Mouse (Mus musculus): ENCODE results near the gene Mtcl1. TPM values are rescaled to one million over a fixed set of nuclear protein-coding genes. Genes with fewer than 3 reads are reported as not detected.

Mtcl1 gene
- polyA plus RNA-seq, 1 experiment from 2014 or later = 17.5 TPM

DNA sequence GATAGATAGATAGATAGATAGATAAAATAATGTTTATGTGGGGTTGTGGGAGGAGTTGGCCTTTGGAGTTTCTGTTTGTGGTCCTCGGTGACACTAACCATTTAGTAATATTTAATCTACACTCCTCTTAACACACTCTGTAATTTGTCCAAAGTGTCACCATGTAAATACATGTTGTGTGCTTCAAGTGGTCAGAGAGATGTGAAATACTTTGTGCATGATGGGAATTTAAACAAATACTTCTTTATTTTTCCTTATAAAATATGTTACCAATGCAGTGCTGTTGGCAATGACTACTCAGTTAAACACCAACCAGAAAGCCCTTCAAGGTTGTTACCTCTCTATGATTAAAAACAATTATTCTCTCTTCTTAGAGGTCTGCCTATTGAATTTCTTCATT lies 83.9 kb downstream of the Mtcl1 start:
- no peaks in the 10 kb centered on the region for H3K9me3 ChIP-seq (replicated peaks; ENCODE audit: control insufficient read depth, low read length)
- DNase-seq (ENCODE audit: low spot score) (no peak), ATAC-seq (no peak)
- H3K4me3 ChIP-seq (ENCODE audit: low read depth, low read length) = no peak overlapping the region
- no peak overlapping the region for H3K9ac ChIP-seq (ENCODE audit: low read length)
- H3K4me1 ChIP-seq (ENCODE audit: control insufficient read depth, insufficient read depth, low read length) = no peaks in the 10 kb centered on the region
- H3K4me2 ChIP-seq (ENCODE audit: low read length) = no peak overlapping the region
- H3K27ac ChIP-seq (ENCODE audit: low read depth, low read length) = no peak overlapping the region
- no peaks in the 10 kb centered on the region for H3K27me3 ChIP-seq (replicated peaks; ENCODE audit: control insufficient read depth, insufficient read depth, low read length)
- H3K36me3 ChIP-seq (ENCODE audit: control insufficient read depth, insufficient read depth, low read length) = peaks cover 20% of the 10 kb centered on the region; the same call in 1 of the 2 replicates
- 94% methylated on average over 1 of the region's 1 CpGs for WGBS

- H3K4me2 ChIP-seq (ENCODE audit: low read length) = no peak overlapping the region
- H3K4me3 ChIP-seq (ENCODE audit: low read depth, low read length) = no peak overlapping the region
- peaks cover 20% of the 10 kb centered on the region; the same call in 1 of the 2 replicates for H3K36me3 ChIP-seq (ENCODE audit: control insufficient read depth, insufficient read depth, low read length)
- no peak overlapping the region for H3K27ac ChIP-seq (ENCODE audit: low read depth, low read length)
- WGBS = over 99% methylated on average over 3 of the region's 3 CpGs
- no peak for ATAC-seq
- no peaks in the 10 kb centered on the region for H3K27me3 ChIP-seq (replicated peaks; ENCODE audit: control insufficient read depth, insufficient read depth, low read length)
- DNase-seq (ENCODE audit: low spot score) = no peak
- H3K4me1 ChIP-seq (ENCODE audit: control insufficient read depth, insufficient read depth, low read length) = no peaks in the 10 kb centered on the region
- H3K9ac ChIP-seq (ENCODE audit: low read length) = no peak overlapping the region
- H3K9me3 ChIP-seq (replicated peaks; ENCODE audit: control insufficient read depth, low read length) = no peaks in the 10 kb centered on the region
Observed at GRCm38 (mm10) chr17:66365293-66365642, 84.3 kb downstream of the Mtcl1 start.

GRCm38 (mm10) chr17:66364525-66365292 lies 84.8 kb downstream of the Mtcl1 start:
- H3K27me3 ChIP-seq (replicated peaks; ENCODE audit: control insufficient read depth, insufficient read depth, low read length) = no peaks in the 10 kb centered on the region
- H3K9me3 ChIP-seq (replicated peaks; ENCODE audit: control insufficient read depth, low read length) = no peaks in the 10 kb centered on the region
- no peak for DNase-seq (ENCODE audit: low spot score)
- H3K9ac ChIP-seq (ENCODE audit: low read length) = no peak overlapping the region
- H3K4me3 ChIP-seq (ENCODE audit: low read depth, low read length) = no peak overlapping the region
- WGBS = 93% methylated on average over 25 of the region's 26 CpGs
- no peak overlapping the region for H3K27ac ChIP-seq (ENCODE audit: low read depth, low read length)
- H3K4me2 ChIP-seq (ENCODE audit: low read length) = no peak overlapping the region
- H3K4me1 ChIP-seq (ENCODE audit: control insufficient read depth, insufficient read depth, low read length) = no peaks in the 10 kb centered on the region
- peaks cover 20% of the 10 kb centered on the region; the same call in 1 of the 2 replicates for H3K36me3 ChIP-seq (ENCODE audit: control insufficient read depth, insufficient read depth, low read length)
- ATAC-seq = no peak

DNA sequence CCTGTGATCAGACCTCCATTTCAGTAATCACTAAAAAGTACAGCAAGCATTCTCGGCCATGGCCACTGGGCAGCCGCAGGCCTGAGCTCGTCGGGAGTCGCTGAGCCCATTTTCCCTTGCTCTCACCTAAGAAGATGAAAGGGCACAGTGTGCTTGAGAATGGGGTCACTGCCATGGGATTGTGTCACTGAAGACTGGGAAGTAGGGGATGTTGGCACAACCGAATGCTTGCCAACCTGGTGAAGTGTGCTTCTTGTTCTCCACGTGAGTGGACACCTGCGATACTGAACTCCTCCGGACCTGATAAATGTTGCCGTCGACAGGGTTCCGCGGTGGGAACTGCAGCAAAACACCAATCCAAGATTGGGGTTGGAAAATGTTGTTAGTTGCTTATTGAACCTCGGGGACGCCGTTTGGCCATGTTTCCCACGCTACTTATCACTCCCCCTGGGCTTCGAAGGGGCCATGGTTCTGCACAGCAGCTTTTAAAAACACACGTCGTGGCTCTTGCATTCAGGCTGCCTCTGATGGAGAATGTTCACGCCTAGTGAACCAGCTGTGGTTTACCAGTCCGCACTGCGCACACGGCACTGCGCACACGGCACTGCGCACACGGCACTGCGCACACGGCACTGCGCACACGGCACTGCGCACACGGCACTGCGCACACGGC lies 85.6 kb downstream of the Mtcl1 start:
- ATAC-seq (no peak), DNase-seq (ENCODE audit: low spot score) (no peak)
- no peak overlapping the region for H3K9ac ChIP-seq (ENCODE audit: low read length)
- H3K36me3 ChIP-seq (ENCODE audit: control insufficient read depth, insufficient read depth, low read length) = peaks cover 20% of the 10 kb centered on the region; the same call in 1 of the 2 replicates
- 92% methylated on average over 32 of the region's 36 CpGs for WGBS
- no peaks in the 10 kb centered on the region for H3K27me3 ChIP-seq (replicated peaks; ENCODE audit: control insufficient read depth, insufficient read depth, low read length)
- no peaks in the 10 kb centered on the region for H3K4me1 ChIP-seq (ENCODE audit: control insufficient read depth, insufficient read depth, low read length)
- no peak overlapping the region for H3K4me2 ChIP-seq (ENCODE audit: low read length)
- no peak overlapping the region for H3K27ac ChIP-seq (ENCODE audit: low read depth, low read length)
- no peak overlapping the region for H3K4me3 ChIP-seq (ENCODE audit: low read depth, low read length)
- no peaks in the 10 kb centered on the region for H3K9me3 ChIP-seq (replicated peaks; ENCODE audit: control insufficient read depth, low read length)

DNA sequence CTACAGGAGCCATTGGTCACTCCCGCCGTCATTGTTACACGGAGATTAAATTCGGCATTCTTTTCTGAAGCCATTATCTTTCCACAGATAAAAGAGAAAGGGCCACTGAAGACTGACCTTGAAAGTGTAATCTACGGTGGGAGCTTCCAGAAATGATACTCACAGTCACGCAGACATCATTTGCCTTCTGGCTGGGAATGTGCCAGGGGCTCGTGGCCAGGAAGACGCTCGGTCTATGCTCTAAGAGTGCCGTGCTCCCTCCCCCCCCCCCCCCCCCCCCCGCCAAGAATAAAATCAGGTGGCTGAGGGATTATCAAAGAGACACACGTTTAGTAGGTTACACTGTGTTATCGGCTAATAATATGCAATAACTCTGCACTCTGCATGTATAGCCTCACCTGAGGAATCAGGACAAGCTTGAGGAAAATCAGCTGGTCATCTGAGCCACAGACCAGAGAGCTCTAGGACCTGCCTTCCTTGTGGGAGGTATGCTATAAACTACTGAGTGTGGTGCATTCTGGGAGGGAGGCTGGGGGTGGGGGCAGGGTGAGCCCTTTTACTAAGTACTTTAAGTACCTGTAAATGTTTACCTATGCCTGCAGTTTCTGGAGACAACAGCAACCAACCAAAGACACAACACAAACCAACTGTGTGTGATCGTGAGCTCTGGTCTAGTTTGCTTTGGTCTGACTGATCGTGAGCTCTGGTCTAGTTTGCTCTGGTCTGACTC lies 87.1 kb downstream of the Mtcl1 start:
- no peak overlapping the region for H3K4me2 ChIP-seq (ENCODE audit: low read length)
- H3K9ac ChIP-seq (ENCODE audit: low read length) = no peak overlapping the region
- DNase-seq (ENCODE audit: low spot score) (no peak), ATAC-seq (no peak)
- no peaks in the 10 kb centered on the region for H3K27me3 ChIP-seq (replicated peaks; ENCODE audit: control insufficient read depth, insufficient read depth, low read length)
- 70% methylated on average over 14 of the region's 15 CpGs for WGBS
- H3K36me3 ChIP-seq (ENCODE audit: control insufficient read depth, insufficient read depth, low read length) = peaks cover 20% of the 10 kb centered on the region; the same call in 1 of the 2 replicates
- H3K4me3 ChIP-seq (ENCODE audit: low read depth, low read length) = no peak overlapping the region
- peaks cover 6% of the 10 kb centered on the region; the same call in 1 of the 2 replicates for H3K4me1 ChIP-seq (ENCODE audit: control insufficient read depth, insufficient read depth, low read length)
- no peaks in the 10 kb centered on the region for H3K9me3 ChIP-seq (replicated peaks; ENCODE audit: control insufficient read depth, low read length)
- no peak overlapping the region for H3K27ac ChIP-seq (ENCODE audit: low read depth, low read length)

DNA sequence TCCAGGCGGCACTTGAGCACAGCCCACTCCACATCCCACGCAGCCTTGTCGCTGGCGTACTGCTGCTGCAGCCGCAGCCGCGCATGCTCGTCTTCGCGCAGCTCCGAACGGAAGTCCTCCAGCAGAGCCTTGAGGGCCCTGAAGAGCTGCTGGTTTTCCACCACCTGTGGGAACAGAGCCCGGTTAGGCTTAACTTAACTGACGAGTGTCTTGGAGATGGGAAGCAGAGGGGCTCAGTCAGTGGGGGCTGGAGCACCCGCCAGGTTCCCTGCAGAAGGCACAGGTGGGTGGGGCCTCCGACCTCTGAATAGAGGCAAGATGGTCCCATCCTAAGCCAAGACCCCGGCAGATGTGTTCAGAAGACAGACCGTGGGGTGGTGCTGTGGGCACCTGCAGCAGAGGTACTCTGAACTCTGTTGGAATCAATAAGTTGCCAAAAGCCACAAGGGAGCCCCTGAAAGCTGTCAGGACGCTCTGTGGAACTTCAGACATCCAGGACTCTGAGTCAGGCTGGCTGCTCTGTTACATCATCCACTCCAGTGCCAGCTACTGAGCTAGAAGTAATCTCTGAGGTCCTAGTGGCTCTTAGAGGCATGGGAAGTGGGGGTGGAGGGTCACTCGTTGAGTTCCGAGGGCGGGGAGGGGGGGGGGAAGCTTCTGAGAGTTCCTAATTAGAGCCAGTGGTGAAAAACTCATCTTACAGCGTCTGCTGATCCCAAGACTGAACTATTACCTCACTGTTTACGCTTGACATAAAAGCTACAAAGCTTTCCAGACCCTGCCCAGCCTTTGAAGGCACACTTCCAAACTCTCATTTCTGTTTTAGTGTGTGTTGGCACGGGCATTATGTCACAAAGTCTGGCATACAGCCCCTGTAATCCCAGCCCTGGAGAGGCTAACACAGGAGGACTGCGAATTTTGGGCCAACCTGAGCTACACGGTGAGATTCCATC lies 91.2 kb downstream of the Mtcl1 start:
- Histone ChIP-seq H3K27ac (ENCODE audit: low read depth, low read length) (peak overlapping the region; percentile 44; the same call in 1 of the 2 replicates), H3K9ac (ENCODE audit: low read length) (no peak overlapping the region), H3K4me1 (ENCODE audit: control insufficient read depth, insufficient read depth, low read length) (peaks cover 6% of the 10 kb centered on the region; the same call in 1 of the 2 replicates), H3K4me3 (ENCODE audit: low read depth, low read length) (no peak overlapping the region), H3K36me3 (ENCODE audit: control insufficient read depth, insufficient read depth, low read length) (peaks cover 27% of the 10 kb centered on the region), H3K4me2 (ENCODE audit: low read length) (no peak overlapping the region), H3K27me3 (replicated peaks; ENCODE audit: control insufficient read depth, insufficient read depth, low read length) (no peaks in the 10 kb centered on the region), H3K9me3 (replicated peaks; ENCODE audit: control insufficient read depth, low read length) (no peaks in the 10 kb centered on the region)
- WGBS = 53% methylated on average over 27 of the region's 27 CpGs
- DNase-seq (ENCODE audit: low spot score) (peak; percentile 87), ATAC-seq (peak; percentile 89)

GRCm38 (mm10) chr17:66357171-66358025 lies 92.2 kb downstream of the Mtcl1 start:
- H3K36me3 ChIP-seq (ENCODE audit: control insufficient read depth, insufficient read depth, low read length) = peaks cover 26% of the 10 kb centered on the region
- no peaks in the 10 kb centered on the region for H3K27me3 ChIP-seq (replicated peaks; ENCODE audit: control insufficient read depth, insufficient read depth, low read length)
- ATAC-seq (no peak; the same call in 1 of the 2 replicates), DNase-seq (ENCODE audit: low spot score) (no peak)
- H3K27ac ChIP-seq (ENCODE audit: low read depth, low read length) = peak overlapping the region; percentile 44; the same call in 1 of the 2 replicates
- 60% methylated on average over 9 of the region's 9 CpGs for WGBS
- H3K4me3 ChIP-seq (ENCODE audit: low read depth, low read length) = no peak overlapping the region
- H3K4me2 ChIP-seq (ENCODE audit: low read length) = no peak overlapping the region
- peaks cover 6% of the 10 kb centered on the region; the same call in 1 of the 2 replicates for H3K4me1 ChIP-seq (ENCODE audit: control insufficient read depth, insufficient read depth, low read length)
- H3K9ac ChIP-seq (ENCODE audit: low read length) = no peak overlapping the region
- H3K9me3 ChIP-seq (replicated peaks; ENCODE audit: control insufficient read depth, low read length) = no peaks in the 10 kb centered on the region
